12 mouse cellular contexts compared by ENCODE assay signal in genomic region chr9:36950271-36951132, GRCm38 (mm10).
DNase-seq lines count a peak whose midpoint lies in the region; ATAC-seq and TF ChIP-seq lines count a peak whose summit lies in the region.
"Had no signal": no experiment of that assay in that cellular context is flagged by ENCODE, and none has a peak within 500 bp of the region (broad histone marks: within the 10 kb centered on the region; RNA-seq: fewer than 3 reads in every experiment).

No protein-coding gene starts in this region.

- no peak overlapping the region for H3K4me3 ChIP-seq in layer of hippocampus, adult 2 months
- no peak overlapping the region for H3K4me3 ChIP-seq in midbrain, postnatal 0 days (ENCODE audit: low read depth, low read length)
- no peak overlapping the region for H3K4me3 ChIP-seq in liver, embryonic 12.5 days
- H3K4me3 ChIP-seq: heart, embryonic 13.5 days; lung, embryonic 15.5 days had no signal

- H3K27me3 ChIP-seq in midbrain, postnatal 0 days (ENCODE audit: insufficient read depth, low read length) = no peaks in the 10 kb centered on the region
- H3K27me3 ChIP-seq in liver, embryonic 12.5 days (replicated peaks) = no peaks in the 10 kb centered on the region; the same call in 1 of the 2 replicates
- H3K27me3 ChIP-seq: heart, embryonic 13.5 days; lung, embryonic 15.5 days had no signal

- DNase-seq in layer of hippocampus, adult 2 months (ENCODE audit: low spot score in 2 of 2) = no peak
- no peak for DNase-seq in layer of hippocampus, adult 18-20 months (ENCODE audit: low spot score in 2 of 2)
- peak; percentile 46 for DNase-seq in embryo, embryonic 10.5 days (ENCODE audit: low spot score)
- DNase-seq in forelimb bud, embryonic 11.5 days (ENCODE audit: low read depth, low spot score) = peak; percentile 51
- DNase-seq in midbrain, postnatal 0 days (ENCODE audit: low spot score) = peak; percentile 76
- DNase-seq in adrenal gland, adult 18-20 months (ENCODE audit: low spot score in 2 of 2) = no peak
- no peak for DNase-seq in layer of hippocampus, postnatal 10 days (ENCODE audit: low spot score in 2 of 2)
- DNase-seq: adrenal gland, postnatal 25 days; right cerebral cortex, adult 18-20 months had no signal

- peak; percentile 85 for ATAC-seq in midbrain, postnatal 0 days (ENCODE audit: low FRiP score)
- ATAC-seq in liver, embryonic 12.5 days = no peak

- TF ChIP-seq CTCF in layer of hippocampus, adult 2 months (conservative IDR thresholded peaks at IDR 0.05) = no peak
- no peak for TF ChIP-seq CTCF in midbrain, postnatal 0 days (IDR thresholded peaks at IDR 0.05)

- H3K36me3 ChIP-seq in midbrain, postnatal 0 days (ENCODE audit: insufficient read depth, low read length) = peaks cover 5% of the 10 kb centered on the region; the same call in 1 of the 2 replicates
- no peaks in the 10 kb centered on the region for H3K36me3 ChIP-seq in liver, embryonic 12.5 days
- H3K36me3 ChIP-seq: lung, embryonic 15.5 days had no signal

- H3K27ac ChIP-seq in layer of hippocampus, adult 2 months = peak overlapping the region; percentile 59
- H3K27ac ChIP-seq in midbrain, postnatal 0 days (ENCODE audit: low read depth, low read length) = peak overlapping the region; percentile 44; the same call in 1 of the 2 replicates
- H3K27ac ChIP-seq in liver, embryonic 12.5 days = no peak overlapping the region
- H3K27ac ChIP-seq: heart, embryonic 13.5 days; lung, embryonic 15.5 days had no signal

- H3K9ac ChIP-seq in midbrain, postnatal 0 days (replicated peaks; ENCODE audit: low read length, poor library complexity, severe bottlenecking) = 0 out of 2 replicates have a peak overlapping the region, but pooled peaks have one; percentile 8
- H3K9ac ChIP-seq in liver, embryonic 12.5 days = no peak overlapping the region
- H3K9ac ChIP-seq: heart, embryonic 13.5 days; lung, embryonic 15.5 days had no signal

- 10% methylated on average over 14 of the region's 14 CpGs for WGBS in midbrain, postnatal 0 days
- 20% methylated on average over 14 of the region's 14 CpGs for WGBS in liver, embryonic 12.5 days (ENCODE audit: insufficient replicate concordance)

- H3K4me1 ChIP-seq in midbrain, postnatal 0 days (ENCODE audit: insufficient read depth, low read length) = peaks cover 13% of the 10 kb centered on the region
- no peaks in the 10 kb centered on the region for H3K4me1 ChIP-seq in liver, embryonic 12.5 days

- no peak overlapping the region for H3K4me2 ChIP-seq in midbrain, postnatal 0 days (ENCODE audit: low read depth, low read length, poor library complexity, severe bottlenecking)
- H3K4me2 ChIP-seq in liver, embryonic 12.5 days = no peak overlapping the region
- H3K4me2 ChIP-seq: heart, embryonic 13.5 days; lung, embryonic 15.5 days had no signal

- no peaks in the 10 kb centered on the region for H3K9me3 ChIP-seq in midbrain, postnatal 0 days (ENCODE audit: low read length)
- no peaks in the 10 kb centered on the region for H3K9me3 ChIP-seq in liver, embryonic 12.5 days (replicated peaks)
- H3K9me3 ChIP-seq: heart, embryonic 13.5 days; lung, embryonic 15.5 days had no signal

Comparison
In these comparisons a context has a peak if more than half of its experiments do, and no peak if none do; other contexts are left out.
1. DNase-seq: peak in embryo, embryonic 10.5 days (single experiment), forelimb bud, embryonic 11.5 days (single experiment) and midbrain, postnatal 0 days (single experiment); none in layer of hippocampus, adult 2 months (0 of 2), layer of hippocampus, adult 18-20 months (0 of 2), adrenal gland, adult 18-20 months (0 of 2) and layer of hippocampus, postnatal 10 days (0 of 2).